Mouse (Mus musculus): ENCODE results near the gene Mst1r. TPM values are rescaled to one million over a fixed set of nuclear protein-coding genes. Genes with fewer than 3 reads are reported as not detected.

Mst1r gene
- total and polyA plus RNA-seq, 3 experiments = 133 to 149 TPM; not detected in 1

DNA sequence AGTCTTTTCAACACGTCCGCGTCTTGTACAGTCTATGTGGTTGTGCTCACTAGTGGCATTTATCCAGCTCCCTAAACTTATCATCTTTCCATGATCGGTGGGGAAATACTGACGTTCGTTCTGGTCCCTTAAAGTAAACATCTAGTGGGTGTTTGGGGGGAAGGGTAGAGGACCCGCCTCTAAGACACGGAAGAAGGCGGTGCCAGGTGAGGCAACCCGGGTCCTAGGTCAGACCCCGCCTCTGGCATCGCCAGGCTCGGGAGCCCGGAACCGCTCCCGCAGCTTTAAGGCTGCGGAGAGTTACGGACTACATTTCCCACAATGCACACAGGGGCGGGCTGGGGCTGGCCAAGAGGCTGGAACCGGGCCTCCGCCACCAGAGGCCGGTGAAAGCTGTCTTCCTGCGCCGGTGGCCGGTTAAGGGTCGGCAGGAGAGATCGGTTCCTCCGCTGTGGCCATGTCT is 18.8 kb upstream of the Mst1r start, which contains the start of gene Mon1a (continued):
- peak; percentile 97 for TF ChIP-seq HCFC1 (IDR thresholded peaks at IDR 0.05; ENCODE audit: low read depth, low read length)
- no peak for TF ChIP-seq MEF2A (IDR thresholded peaks at IDR 0.05; ENCODE audit: extremely low read depth, insufficient replicate concordance, low read depth, low read length, poor library complexity, severe bottlenecking)

DNA sequence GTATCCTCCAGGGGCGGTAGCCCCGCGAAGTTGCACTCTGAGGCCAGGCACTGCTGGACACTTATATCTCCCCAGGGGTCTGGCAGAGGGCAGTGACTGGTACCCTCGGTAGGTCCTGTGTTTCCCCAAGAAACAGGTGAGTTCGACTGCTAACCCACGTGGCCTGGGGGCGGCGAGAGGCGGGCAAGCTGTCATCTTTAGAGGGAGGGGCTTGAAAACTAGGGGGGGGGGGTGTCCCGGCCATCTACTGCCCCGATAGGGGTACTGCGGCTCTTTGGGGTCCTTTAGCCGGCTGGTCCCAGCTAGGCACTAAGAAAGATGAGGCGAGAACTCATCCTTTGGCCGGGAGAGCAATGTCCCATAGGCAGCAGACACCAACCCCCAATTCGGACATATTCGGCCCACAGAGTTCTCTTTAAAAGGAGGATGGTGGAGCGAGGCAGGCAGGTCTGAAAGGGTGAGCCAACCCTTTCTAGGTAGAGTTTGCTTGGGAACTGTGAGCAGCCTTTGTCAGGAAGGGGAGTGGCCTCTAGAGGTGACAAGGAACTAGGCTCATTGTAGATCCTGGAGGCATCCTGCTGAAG is 18.3 kb upstream of the Mst1r start:
- DNase-seq (ENCODE audit: low read depth, low spot score) = peak; percentile 78
- no peak for TF ChIP-seq HCFC1 (IDR thresholded peaks at IDR 0.05; ENCODE audit: low read depth, low read length)
- TF ChIP-seq UBTF (IDR thresholded peaks at IDR 0.05; ENCODE audit: borderline replicate concordance, insufficient read depth, low read depth, low read length) = no peak
- peak; percentile 56; the same call in 1 of the 2 replicates for TF ChIP-seq SIN3A (IDR thresholded peaks at IDR 0.05; ENCODE audit: low read length)
- peak; percentile 94 for TF ChIP-seq MXI1 (IDR thresholded peaks at IDR 0.05; ENCODE audit: low read depth, low read length)
- TF ChIP-seq USF1 (IDR thresholded peaks at IDR 0.05; ENCODE audit: low read depth, low read length) = peak; percentile 66
- Histone ChIP-seq H3K27ac (ENCODE audit: control insufficient read depth, low read depth, low read length) (peak overlapping the region; percentile 45), H3K36me3 (ENCODE audit: control insufficient read depth in 1 of 2, insufficient read depth in 2 of 2, low read length in 2 of 2) (no peaks in the 10 kb centered on the region; a peak in 1 of 4 replicates), H3K27me3 (ENCODE audit: control insufficient read depth in 1 of 2, insufficient read depth in 2 of 2, low read length in 2 of 2) (peaks cover 3 to 6% of the 10 kb centered on the region in 2 experiments; a peak in 3 of 4 replicates), H3K4me1 (ENCODE audit: control insufficient read depth in 1 of 2, insufficient read depth in 2 of 2, low read length in 2 of 2) (no peaks in the 10 kb centered on the region), H3K79me2 (ENCODE audit: control insufficient read depth, insufficient read depth, low read length, poor library complexity) (no peaks in the 10 kb centered on the region; the same call in 1 of the 2 replicates), H3K9ac (ENCODE audit: control insufficient read depth, low read depth, low read length, poor library complexity, severe bottlenecking) (peak overlapping the region; percentile 93), H3K9me3 (replicated peaks; ENCODE audit: insufficient read depth, low read length) (no peaks in the 10 kb centered on the region), H3K4me3 (ENCODE audit: control insufficient read depth in 1 of 2, insufficient read depth in 1 of 2, low read depth in 2 of 2, low read length in 2 of 2) (peak overlapping the region; percentile 96)

DNA sequence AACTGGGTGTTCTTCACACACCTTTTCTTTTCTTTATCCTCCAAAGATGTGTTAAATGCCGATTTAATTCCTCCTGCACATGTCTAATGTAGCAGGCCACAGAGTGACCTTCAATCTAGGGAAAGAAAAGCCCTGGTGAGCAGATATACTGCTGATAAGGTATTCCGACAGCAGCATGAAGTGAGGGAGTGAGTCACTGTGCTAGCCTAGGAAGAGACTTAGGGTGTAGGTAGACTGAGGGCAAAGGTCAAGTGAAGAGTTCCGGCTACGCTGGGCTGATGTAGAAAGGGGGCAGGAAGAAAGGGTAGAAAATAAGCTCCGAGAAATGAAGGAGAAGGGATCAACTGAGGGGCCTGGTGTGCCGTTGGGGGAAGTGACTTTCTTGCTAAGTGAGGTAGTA is 16.4 kb upstream of the Mst1r start:
- TF ChIP-seq CHD1 (IDR thresholded peaks at IDR 0.05; ENCODE audit: low read depth, low read length) = no peak
- TF ChIP-seq MAFK (IDR thresholded peaks at IDR 0.05; ENCODE audit: borderline replicate concordance, low read depth, low read length) = no peak
- no peak for TF ChIP-seq GABPA (IDR thresholded peaks at IDR 0.05; ENCODE audit: low read depth, low read length)
- TF ChIP-seq JUND (IDR thresholded peaks at IDR 0.05; ENCODE audit: low read depth, low read length) = no peak
- no peak for TF ChIP-seq SIN3A (IDR thresholded peaks at IDR 0.05; ENCODE audit: low read length)
- TF ChIP-seq TCF12 (IDR thresholded peaks at IDR 0.05; ENCODE audit: low read depth, low read length) = no peak
- TF ChIP-seq USF1 (IDR thresholded peaks at IDR 0.05; ENCODE audit: low read depth, low read length) = no peak
- no peak for TF ChIP-seq NRF1 (IDR thresholded peaks at IDR 0.05; ENCODE audit: insufficient read depth, low read depth, low read length, poor library complexity, severe bottlenecking)
- no peak for TF ChIP-seq POLR2AphosphoS2 (IDR thresholded peaks at IDR 0.05; ENCODE audit: low read length)
- no peak for TF ChIP-seq ZMIZ1 (IDR thresholded peaks at IDR 0.05; ENCODE audit: low read depth, low read length)
- no peak for DNase-seq (ENCODE audit: low read depth, low spot score)
- no peak overlapping the region for H3K4me3 ChIP-seq (ENCODE audit: control insufficient read depth in 1 of 2, insufficient read depth in 1 of 2, low read depth in 2 of 2, low read length in 2 of 2)
- no peak overlapping the region for H3K27ac ChIP-seq (ENCODE audit: control insufficient read depth, low read depth, low read length)
- no peak overlapping the region for H3K9ac ChIP-seq (ENCODE audit: control insufficient read depth, low read depth, low read length, poor library complexity, severe bottlenecking)
- no peaks in the 10 kb centered on the region for H3K9me3 ChIP-seq (replicated peaks; ENCODE audit: insufficient read depth, low read length)
- H3K4me1 ChIP-seq (ENCODE audit: control insufficient read depth in 1 of 2, insufficient read depth in 2 of 2, low read length in 2 of 2) = no peaks in the 10 kb centered on the region
- H3K36me3 ChIP-seq (ENCODE audit: control insufficient read depth in 1 of 2, insufficient read depth in 2 of 2, low read length in 2 of 2) = no peaks in the 10 kb centered on the region; a peak in 1 of 4 replicates
- no peaks in the 10 kb centered on the region; the same call in 1 of the 2 replicates for H3K79me2 ChIP-seq (ENCODE audit: control insufficient read depth, insufficient read depth, low read length, poor library complexity)
- peaks cover 0 to 3% of the 10 kb centered on the region in 2 experiments; a peak in 2 of 4 replicates for H3K27me3 ChIP-seq (ENCODE audit: control insufficient read depth in 1 of 2, insufficient read depth in 2 of 2, low read length in 2 of 2)

All from MEL (cell line).